Mouse (Mus musculus) neural tube, embryonic 15.5 days (tissue): Measurements from ENCODE around the gene Omt2a. TPM values are rescaled to one million over a fixed set of nuclear protein-coding genes. Genes with fewer than 3 reads are reported as not detected.
"Not testable (repeated sequence)": the region's sequence is repeated elsewhere in the genome, so short reads cannot be mapped to it uniquely, and the experiment has no call there.

Experiments used
- ATAC-seq: fragments of 200-750 bp; cut with Nextera tagmentation; 2 replicates; pipeline ENCODE4 v1.8.0; 2017; ENCODE audit warnings: mild to moderate bottlenecking, moderate TSS enrichment, moderate library complexity; ENCODE audit not compliant: low FRiP score
- H3K27ac ChIP-seq: fragments of 300-500 bp; sonication (generic); replicated peaks from 2 replicates; pipeline ENCODE4 v1.5.1; 2015; ENCODE audit warnings: mild to moderate bottlenecking, inconsistent platforms
- H3K27me3 ChIP-seq: fragments of 300-500 bp; sonication (generic); replicated peaks from 2 replicates; pipeline ENCODE4 v1.6.1; 2015; ENCODE audit warnings: inconsistent platforms
- H3K36me3 ChIP-seq: fragments of 300-500 bp; sonication (generic); 2 replicates; pipeline ENCODE4 v1.6.1; 2015; ENCODE audit warnings: inconsistent platforms
- H3K4me1 ChIP-seq: fragments of 300-500 bp; sonication (generic); 2 replicates; pipeline ENCODE4 v1.6.1; 2015; ENCODE audit warnings: inconsistent platforms
- H3K4me2 ChIP-seq: fragments of 300-500 bp; sonication (generic); 2 replicates; pipeline ENCODE4 v1.6.1; 2015; ENCODE audit warnings: inconsistent platforms, mild to moderate bottlenecking, moderate library complexity
- H3K4me3 ChIP-seq: fragments of 300-500 bp; sonication (generic); replicated peaks from 2 replicates; pipeline ENCODE4 v1.5.1; 2015; ENCODE audit warnings: mild to moderate bottlenecking, inconsistent platforms
- H3K9ac ChIP-seq: fragments of 300-500 bp; sonication (generic); replicated peaks from 2 replicates; pipeline ENCODE4 v1.6.1; 2015; ENCODE audit warnings: mild to moderate bottlenecking, inconsistent platforms
- H3K9me3 ChIP-seq: fragments of 300-500 bp; sonication (generic); replicated peaks from 2 replicates; pipeline ENCODE4 v1.6.1; 2016; ENCODE audit warnings: inconsistent platforms
- WGBS: fragments of 180-500 bp; shearing (Covaris S2); methylation state at CpG from one replicate; pipeline ENCODE4 v1.1.7; 2015; ENCODE audit warnings: mixed read lengths; 5-methylcytosine and 5-hydroxymethylcytosine counted together
- polyA plus RNA-seq: library from polyadenylated mRNA; unstranded; fragments of >200 nt; fragmentation: Nextera tagmentation; extraction: Ambion mirVana; gene quantifications from 2 replicates; pipeline ENCODE4 v1.2.1, GENCODE M21; 2015

Omt2a gene
- not detected in 2 replicates for polyA plus RNA-seq

GRCm38 (mm10) chr9:78314696-78315095, at the start of gene Omt2a:
Gene Omt2a (minus strand): TSS chr9:78314796.
- no peak within 1 kb of the TSS for H3K9ac ChIP-seq

GRCm38 (mm10) chr9:78363374-78363773, 48.8 kb upstream of the Omt2a start:
- no peak overlapping the region for H3K4me3 ChIP-seq
- H3K4me1 ChIP-seq: no peaks in the 10 kb centered on the region
- no peaks in the 10 kb centered on the region for H3K27me3 ChIP-seq
- no peak overlapping the region for H3K27ac ChIP-seq
- WGBS: 78% methylated on average over 6 of the region's 6 CpGs
- no peaks in the 10 kb centered on the region for H3K36me3 ChIP-seq
- H3K9me3 ChIP-seq: no peaks in the 10 kb centered on the region
- no peak for ATAC-seq
- no peak overlapping the region for H3K9ac ChIP-seq
- no peak overlapping the region for H3K4me2 ChIP-seq

More at GRCm38 (mm10) chr9:78314696-78315095, at the start of gene Omt2a:
- Histone ChIP-seq H3K9me3 (no peaks in the 10 kb centered on the region), H3K4me2 (no peak within 1 kb of the TSS), H3K36me3 (no peaks in the 10 kb centered on the region), H3K27ac (no peak within 1 kb of the TSS), H3K4me1 (no peaks in the 10 kb centered on the region), H3K27me3 (no peaks in the 10 kb centered on the region), H3K4me3 (no peak within 1 kb of the TSS)
- WGBS: 93% methylated on average over 2 of the region's 2 CpGs
- no peak for ATAC-seq

GRCm38 (mm10) chr9:78360484-78360872, 45.9 kb upstream of the Omt2a start:
- 49% methylated on average over 2 of the region's 2 CpGs for WGBS

GRCm38 (mm10) chr9:78359750-78360483, 45.3 kb upstream of the Omt2a start:
- no peak overlapping the region for H3K4me3 ChIP-seq
- H3K27ac ChIP-seq: no peak overlapping the region
- no peaks in the 10 kb centered on the region for H3K27me3 ChIP-seq
- no peak for ATAC-seq
- no peak overlapping the region for H3K9ac ChIP-seq
- no peak overlapping the region for H3K4me2 ChIP-seq
- 88% methylated on average over 6 of the region's 6 CpGs for WGBS
- H3K36me3 ChIP-seq: no peaks in the 10 kb centered on the region
- H3K9me3 ChIP-seq: no peaks in the 10 kb centered on the region
- H3K4me1 ChIP-seq: no peaks in the 10 kb centered on the region

More at GRCm38 (mm10) chr9:78360484-78360872, 45.9 kb upstream of the Omt2a start:
- Histone ChIP-seq H3K4me2 (no peak overlapping the region), H3K36me3 (no peaks in the 10 kb centered on the region), H3K4me1 (no peaks in the 10 kb centered on the region), H3K9me3 (no peaks in the 10 kb centered on the region), H3K27me3 (no peaks in the 10 kb centered on the region), H3K9ac (no peak overlapping the region), H3K27ac (no peak overlapping the region), H3K4me3 (no peak overlapping the region)
- ATAC-seq: no peak

GRCm38 (mm10) chr9:78358053-78358452, 43.5 kb upstream of the Omt2a start:
- no peaks in the 10 kb centered on the region for H3K27me3 ChIP-seq
- no peak overlapping the region for H3K4me3 ChIP-seq
- no peak overlapping the region for H3K9ac ChIP-seq
- H3K9me3 ChIP-seq: no peaks in the 10 kb centered on the region
- ATAC-seq: no peak
- no peaks in the 10 kb centered on the region for H3K36me3 ChIP-seq
- no peak overlapping the region for H3K27ac ChIP-seq
- 14% methylated on average over 9 of the region's 9 CpGs for WGBS
- no peaks in the 10 kb centered on the region for H3K4me1 ChIP-seq
- H3K4me2 ChIP-seq: no peak overlapping the region

- no peaks in the 10 kb centered on the region for H3K27me3 ChIP-seq
- no peak within 1 kb of the TSS for H3K4me3 ChIP-seq
- H3K9me3 ChIP-seq: no peaks in the 10 kb centered on the region
- no peaks in the 10 kb centered on the region for H3K4me1 ChIP-seq
- no peak within 1 kb of the TSS for H3K27ac ChIP-seq
- no peak within 1 kb of the TSS for H3K9ac ChIP-seq
- H3K4me2 ChIP-seq: no peak within 1 kb of the TSS
- no peaks in the 10 kb centered on the region for H3K36me3 ChIP-seq
- ATAC-seq: no peak
- WGBS: 94% methylated on average over 8 of the region's 8 CpGs
These were observed 41.0 kb upstream of the Omt2a start, which contains the start of gene Gsta2 for GRCm38 (mm10) chr9:78355611-78356010. Gene Gsta2 (minus strand): TSS chr9:78355788.

- no peak for ATAC-seq
- no peak overlapping the region for H3K27ac ChIP-seq
- H3K4me3 ChIP-seq: no peak overlapping the region
- WGBS: 79% methylated on average over 11 of the region's 11 CpGs
- no peaks in the 10 kb centered on the region for H3K9me3 ChIP-seq
- H3K4me1 ChIP-seq: no peaks in the 10 kb centered on the region
- H3K36me3 ChIP-seq: no peaks in the 10 kb centered on the region
- no peaks in the 10 kb centered on the region for H3K27me3 ChIP-seq
- no peak overlapping the region for H3K4me2 ChIP-seq
- H3K9ac ChIP-seq: no peak overlapping the region
These were observed 40.3 kb upstream of the Omt2a start for GRCm38 (mm10) chr9:78354665-78355578.

GRCm38 (mm10) chr9:78351504-78352220, 37.1 kb upstream of the Omt2a start:
- no peak for ATAC-seq
- no peaks in the 10 kb centered on the region for H3K4me1 ChIP-seq
- H3K9me3 ChIP-seq: no peaks in the 10 kb centered on the region
- no peak overlapping the region for H3K27ac ChIP-seq
- no peak overlapping the region for H3K4me3 ChIP-seq
- H3K27me3 ChIP-seq: no peaks in the 10 kb centered on the region
- WGBS: 86% methylated on average over 6 of the region's 6 CpGs
- no peaks in the 10 kb centered on the region for H3K36me3 ChIP-seq
- no peak overlapping the region for H3K9ac ChIP-seq
- no peak overlapping the region for H3K4me2 ChIP-seq

GRCm38 (mm10) chr9:78350007-78350406, 35.4 kb upstream of the Omt2a start:
- H3K27me3 ChIP-seq, H3K4me3 ChIP-seq, H3K9ac ChIP-seq, H3K9me3 ChIP-seq, H3K4me1 ChIP-seq, H3K4me2 ChIP-seq, ATAC-seq, H3K36me3 ChIP-seq, H3K27ac ChIP-seq: not testable (repeated sequence)

GRCm38 (mm10) chr9:78349141-78349540, 34.5 kb upstream of the Omt2a start:
- not testable (repeated sequence) for H3K4me1 ChIP-seq, H3K4me3 ChIP-seq, H3K4me2 ChIP-seq, H3K9me3 ChIP-seq, H3K36me3 ChIP-seq, H3K27ac ChIP-seq, ATAC-seq, H3K9ac ChIP-seq, H3K27me3 ChIP-seq
- 79% methylated on average over 3 of the region's 3 CpGs for WGBS

- ATAC-seq, H3K4me3 ChIP-seq, H3K9ac ChIP-seq, H3K27me3 ChIP-seq, H3K4me2 ChIP-seq, H3K27ac ChIP-seq, H3K9me3 ChIP-seq, H3K4me1 ChIP-seq, H3K36me3 ChIP-seq: not testable (repeated sequence)
- 70% methylated on average over 6 of the region's 6 CpGs for WGBS
These were observed 33.8 kb upstream of the Omt2a start for GRCm38 (mm10) chr9:78348206-78349004.
